Mouse (Mus musculus) neutrophil, adult 5-6 weeks (primary cell): ENCODE measurements at regions not wholly inside any gene's neighbourhood (a gene's known extent, or its start where the extent isn't known, plus 50 kb on each side); places are given as distances from the start of the nearest gene placed in this dataset.
"Not testable (repeated sequence)": the region's sequence is repeated elsewhere in the genome, so short reads cannot be mapped to it uniquely, and the experiment has no call there.

Experiments
- ATAC-seq: fragments of 151-379, 151-347 bp; 2 replicates; pipeline ENCODE4 v1.8.0; 2017; ENCODE audit warnings: mild to moderate bottlenecking, moderate TSS enrichment; ENCODE audit not compliant: insufficient number of reproducible peaks, poor library complexity, low FRiP score, severe bottlenecking; ENCODE audit errors: extremely low read depth

GRCm38 (mm10) chr4:31203286-31203685 lies 760.6 kb upstream of the Map3k7 start:
- ATAC-seq = no peak

GRCm38 (mm10) chr4:31205332-31205970 lies 758.4 kb upstream of the Map3k7 start:
- ATAC-seq = no peak

- no peak for ATAC-seq
Observed at GRCm38 (mm10) chr4:31225741-31226140, 738.2 kb upstream of the Map3k7 start.

DNA sequence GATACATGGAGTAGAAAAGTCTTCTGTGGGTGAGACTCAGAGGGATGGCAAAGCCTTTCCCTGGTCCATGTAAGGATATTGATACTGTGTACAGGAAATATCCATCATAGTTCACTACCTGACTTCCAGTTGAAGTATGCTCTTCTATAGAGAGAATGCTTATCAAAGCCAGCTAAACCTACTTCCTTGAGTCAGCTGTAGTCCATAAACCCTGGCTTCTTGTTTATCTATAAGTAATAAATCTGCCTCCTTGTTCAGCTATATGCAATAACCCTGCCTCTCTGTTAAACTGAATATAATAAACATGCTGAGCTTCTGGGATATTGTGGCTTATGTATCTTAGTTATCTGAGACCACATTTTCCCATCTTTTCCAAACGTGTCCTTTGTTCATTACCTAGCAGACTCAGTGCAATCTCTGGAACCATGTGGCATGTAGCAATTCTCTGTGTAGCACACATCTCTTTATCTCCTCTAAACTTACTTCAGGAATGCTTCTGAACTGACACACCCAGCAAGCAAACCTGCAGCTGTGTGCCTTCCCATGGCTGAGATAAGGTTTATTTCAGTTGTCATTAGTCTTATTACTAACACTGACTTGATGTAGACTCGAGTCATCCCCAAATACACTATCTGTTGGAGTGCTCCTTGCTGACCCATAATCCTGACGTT lies 694.9 kb upstream of the Map3k7 start:
- ATAC-seq = no peak

GRCm38 (mm10) chr4:31274131-31274530 lies 689.8 kb upstream of the Map3k7 start:
- no peak for ATAC-seq

DNA sequence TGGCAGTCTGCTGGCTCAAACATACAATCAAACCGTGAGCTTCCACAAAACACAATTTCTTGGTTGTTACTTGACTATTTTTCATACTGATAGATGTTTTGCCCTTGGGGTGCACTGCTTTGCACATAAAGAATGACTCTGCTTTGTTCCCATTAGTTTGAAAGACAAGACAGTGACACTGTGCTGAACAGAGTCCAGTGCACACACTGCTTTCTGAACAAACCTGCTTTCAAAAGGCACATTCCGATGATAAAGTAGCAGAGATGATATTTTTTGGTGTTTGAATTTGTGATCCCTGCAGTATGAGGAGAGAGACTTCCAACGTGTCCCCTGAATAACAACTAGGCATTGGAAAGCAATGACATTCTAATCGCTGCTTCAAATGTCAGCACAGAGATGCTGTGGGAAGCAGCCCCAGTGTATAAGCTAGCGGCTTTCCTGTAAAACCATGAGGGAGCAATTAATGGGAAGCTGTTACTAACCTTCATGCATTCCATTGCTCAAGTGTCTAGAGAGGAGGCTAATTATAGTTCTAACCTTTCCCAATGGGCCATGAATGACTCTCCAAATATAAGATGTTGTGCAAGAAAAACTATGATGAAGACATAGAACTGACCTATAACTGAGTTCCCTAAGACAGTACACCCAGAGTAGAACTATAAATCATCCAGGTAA lies 673.5 kb upstream of the Map3k7 start:
- no peak for ATAC-seq

DNA sequence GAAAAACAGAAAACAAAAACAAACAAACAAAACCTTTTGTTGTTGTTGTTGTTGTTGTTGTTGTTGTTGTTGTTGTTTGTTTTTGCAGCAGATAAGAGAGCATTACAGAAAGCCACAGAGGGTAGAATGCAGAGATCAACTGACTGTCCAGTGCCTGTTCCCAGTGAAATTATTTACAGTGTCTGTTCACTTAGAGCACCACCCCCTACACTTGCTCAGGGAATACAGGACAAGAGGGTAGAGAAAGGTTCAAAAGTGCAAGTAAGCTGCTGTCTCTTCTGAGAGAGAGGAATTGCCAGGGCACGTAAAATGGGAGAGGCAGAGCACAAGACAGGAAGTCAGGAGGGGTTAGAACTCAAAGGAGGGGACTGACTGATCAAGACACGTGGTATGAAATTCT lies 670.1 kb upstream of the Map3k7 start:
- no peak for ATAC-seq

GRCm38 (mm10) chr4:31297848-31298247 lies 666.0 kb upstream of the Map3k7 start:
- no peak for ATAC-seq

- ATAC-seq = no peak
Observed at GRCm38 (mm10) chr4:31319269-31319668, 644.6 kb upstream of the Map3k7 start.

GRCm38 (mm10) chr4:31320734-31321507 lies 643.0 kb upstream of the Map3k7 start:
- ATAC-seq = no peak

DNA sequence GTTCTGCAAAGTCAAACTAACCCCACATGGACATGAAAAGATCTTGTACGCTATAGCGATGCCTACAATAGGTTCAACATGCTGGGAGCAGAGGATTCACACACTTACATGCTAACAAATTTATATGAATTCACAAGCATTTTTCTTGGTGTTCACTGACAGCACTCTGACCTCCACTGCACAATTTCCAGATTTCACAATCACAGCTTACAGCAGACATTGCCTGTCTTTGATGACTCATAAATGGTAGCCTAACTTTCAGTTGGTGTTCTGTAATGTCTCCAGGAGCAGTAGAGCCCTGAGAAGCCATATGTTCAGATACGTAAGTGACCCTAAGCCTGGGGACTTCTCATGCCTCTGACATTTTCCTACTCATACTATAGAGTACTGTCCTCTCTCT lies 640.1 kb upstream of the Map3k7 start:
- ATAC-seq = no peak

DNA sequence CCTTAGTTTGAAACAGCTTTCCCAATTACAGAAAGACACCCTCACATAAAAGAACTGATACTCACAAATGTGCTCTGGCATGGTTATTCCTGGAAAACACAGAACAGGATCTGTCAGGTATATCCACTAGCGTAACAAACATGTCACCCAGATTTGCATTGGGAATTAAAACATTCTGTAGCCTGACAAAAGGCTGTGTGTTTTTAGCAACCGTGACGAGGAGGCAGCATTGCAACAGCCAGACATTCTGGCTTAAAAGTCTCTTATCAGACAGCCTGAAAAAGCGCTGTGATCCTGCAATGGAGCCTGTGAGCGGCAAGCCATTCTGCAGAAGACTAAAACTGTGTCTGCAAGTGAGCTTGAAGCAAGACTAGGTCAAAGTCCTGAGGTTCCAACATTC lies 635.1 kb upstream of the Map3k7 start:
- ATAC-seq = no peak

- no peak for ATAC-seq
Observed at GRCm38 (mm10) chr4:31331053-31331452, 632.8 kb upstream of the Map3k7 start.

- no peak for ATAC-seq
Observed at GRCm38 (mm10) chr4:31335686-31336085, 628.2 kb upstream of the Map3k7 start.

DNA sequence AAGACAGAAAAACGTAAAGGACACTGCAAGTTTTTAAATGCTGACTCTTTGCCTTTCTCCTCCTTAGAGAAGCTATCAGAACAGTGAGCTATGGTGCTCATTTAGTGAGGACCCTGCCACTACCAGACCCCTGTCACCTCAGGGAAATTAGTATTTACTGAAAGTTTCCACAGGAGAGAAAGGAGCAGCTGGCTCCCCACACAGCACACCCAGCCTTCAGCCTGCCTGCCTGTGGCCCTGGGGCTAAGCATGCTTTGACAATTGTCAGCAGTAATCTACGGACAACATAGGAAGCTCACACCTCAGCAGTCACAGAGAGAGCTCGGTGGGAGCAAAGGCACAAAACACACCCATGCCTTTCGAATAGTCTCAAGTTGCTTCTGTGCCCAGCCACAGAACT lies 625.9 kb upstream of the Map3k7 start:
- ATAC-seq = no peak

DNA sequence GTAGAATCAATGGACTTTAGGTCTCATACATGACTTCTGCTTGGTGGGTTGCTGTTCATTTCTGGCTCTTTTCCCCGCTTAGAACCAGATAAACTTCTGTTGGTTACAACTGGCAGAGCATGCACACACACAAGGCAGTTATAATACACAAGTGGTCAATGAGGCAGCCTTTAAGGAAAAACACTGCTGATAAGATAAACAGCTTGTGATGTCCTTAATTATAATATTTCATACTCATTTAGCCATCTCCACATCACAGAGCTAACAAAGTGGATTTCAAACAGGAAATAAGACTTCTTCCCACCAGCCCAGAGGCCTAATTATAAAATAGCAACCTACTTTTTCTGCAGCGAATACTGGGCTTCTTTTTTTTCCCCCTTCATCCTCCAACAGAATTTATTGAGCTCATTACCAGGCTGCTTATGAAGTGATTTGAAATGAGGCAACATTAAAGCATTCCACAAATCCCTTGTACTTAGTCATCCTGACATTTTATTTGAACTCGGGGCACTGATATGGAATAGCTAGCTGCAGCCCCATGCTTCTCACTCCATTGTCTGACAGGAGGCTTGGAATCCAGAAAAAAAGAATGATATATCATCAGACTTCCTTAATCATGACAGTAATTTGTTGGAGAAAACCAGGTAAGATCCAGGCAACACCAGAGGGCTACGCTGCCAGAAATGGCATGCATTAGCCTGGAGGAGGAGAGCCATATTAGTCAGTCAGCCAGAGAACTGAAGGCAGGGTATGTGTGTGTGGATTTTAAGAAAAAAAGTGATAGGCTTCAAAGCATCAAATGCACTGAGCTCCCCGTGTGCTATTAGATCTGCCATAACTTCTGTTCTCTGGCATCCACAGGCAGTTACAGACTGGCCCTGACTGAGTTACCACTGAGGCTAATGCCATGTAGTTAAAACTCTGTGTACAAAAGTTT lies 620.3 kb upstream of the Map3k7 start:
- ATAC-seq = no peak

DNA sequence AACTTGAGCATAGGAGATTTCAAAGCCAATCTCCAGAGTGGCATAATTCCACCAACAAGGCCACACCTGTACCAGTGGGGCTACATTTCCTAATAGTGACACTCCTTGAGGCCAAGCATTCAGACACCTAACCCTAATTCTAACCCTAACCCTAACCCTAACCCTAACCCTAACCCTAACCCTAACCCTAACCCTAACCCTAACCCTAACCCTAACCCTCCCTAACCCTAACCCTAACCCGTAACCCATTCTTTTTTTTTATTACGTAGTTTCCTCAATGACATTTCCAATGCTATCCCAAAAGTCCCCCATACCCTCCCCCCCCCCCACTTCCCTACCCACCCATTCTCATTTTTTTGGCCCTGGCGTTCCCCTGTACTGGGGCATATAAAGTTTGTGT lies 609.9 kb upstream of the Map3k7 start:
- not testable (repeated sequence) for ATAC-seq

GRCm38 (mm10) chr4:31354953-31355352 lies 608.9 kb upstream of the Map3k7 start:
- ATAC-seq = no peak

DNA sequence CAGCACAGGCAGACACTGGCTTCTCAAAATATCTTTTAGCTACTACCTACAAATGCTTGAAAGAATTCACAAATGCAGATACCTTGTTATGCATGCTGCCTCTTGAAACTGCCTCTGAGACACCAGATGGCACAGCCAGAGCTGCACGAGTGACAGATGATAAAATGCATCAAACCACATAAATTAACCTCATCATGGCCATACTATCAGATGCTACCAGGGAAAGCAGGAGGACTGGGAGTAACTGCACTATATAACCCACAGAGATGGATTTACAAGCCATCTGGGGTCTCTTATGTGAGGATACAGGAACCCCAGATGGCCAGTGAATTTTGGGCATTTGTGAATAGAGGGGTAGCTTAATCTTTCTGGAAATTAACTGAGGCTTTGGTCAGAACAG lies 597.7 kb upstream of the Map3k7 start:
- ATAC-seq = no peak
